Mouse (Mus musculus) CH12.LX (cell line): Measurements from ENCODE around the gene Fcgr1. TPM values are rescaled to one million over a fixed set of nuclear protein-coding genes. Genes with fewer than 3 reads are reported as not detected.
"Not testable (repeated sequence)": the region's sequence is repeated elsewhere in the genome, so short reads cannot be mapped to it uniquely, and the experiment has no call there.

ENCODE experiments used
- DNase-seq: peaks from one replicate; pipeline ENCODE4 v3.0.0-alpha.2; 2013; ENCODE audit errors: extremely low read depth
- H3K27ac ChIP-seq: 2 replicates; pipeline ENCODE4 v1.5.1; 2012; ENCODE audit warnings: low read depth, mild to moderate bottlenecking, control low read depth, moderate library complexity; ENCODE audit not compliant: insufficient read depth
- H3K27me3 ChIP-seq: replicated peaks from 2 replicates; pipeline ENCODE3; 2012; ENCODE audit warnings: inconsistent platforms
- H3K36me3 ChIP-seq, 2 experiments: replicated peaks in 1 of 2; 2 replicates each; pipeline versions ENCODE3 to v1.6.1; 2012; ENCODE audit warnings: inconsistent platforms in 1 of 2, low read length in 1 of 2, mild to moderate bottlenecking in 1 of 2, mixed read lengths in 1 of 2, moderate library complexity in 1 of 2; ENCODE audit not compliant: control insufficient read depth in 1 of 2, insufficient read depth in 1 of 2
- H3K4me1 ChIP-seq, 2 experiments: 2 replicates each; pipeline ENCODE4 v1.6.1; 2012; ENCODE audit warnings: inconsistent platforms in 1 of 2, moderate library complexity in 1 of 2; ENCODE audit not compliant: insufficient read depth in 2 of 2, control insufficient read depth in 1 of 2
- H3K4me2 ChIP-seq: 2 replicates; pipeline ENCODE4 v1.6.1; 2012; ENCODE audit warnings: low read depth, mild to moderate bottlenecking, control low read depth; ENCODE audit not compliant: poor library complexity, insufficient read depth, severe bottlenecking
- H3K4me3 ChIP-seq, 3 experiments: fragments of 150-350 bp in 1 of 3; sonication (generic) in 1 of 3; replicated peaks in 1 of 3; 2 replicates each; pipeline versions ENCODE3 to v1.5.1; 2011 to 2012; ENCODE audit warnings: low read depth in 2 of 3, low read length in 2 of 3, mild to moderate bottlenecking in 2 of 3, moderate library complexity in 2 of 3, control low read depth in 1 of 3, improper control_type of control experiment in 1 of 3, inconsistent platforms in 1 of 3, mixed read lengths in 1 of 3; ENCODE audit not compliant: poor library complexity in 1 of 3
- H3K79me2 ChIP-seq: replicated peaks from 2 replicates; pipeline ENCODE4 v1.6.1; 2012; ENCODE audit warnings: mild to moderate bottlenecking, moderate library complexity; ENCODE audit not compliant: control insufficient read depth, poor library complexity, insufficient read depth, severe bottlenecking; ENCODE audit errors: extremely low read depth
- H3K9ac ChIP-seq: 2 replicates; pipeline ENCODE4 v1.6.1; 2012; ENCODE audit warnings: low read depth, mild to moderate bottlenecking, control low read depth, moderate library complexity; ENCODE audit not compliant: insufficient read depth
- H3K9me3 ChIP-seq: replicated peaks from 2 replicates; pipeline ENCODE3; 2012; ENCODE audit warnings: low read length, inconsistent platforms, mixed read lengths
- CTCF ChIP-seq, 2 experiments: IDR thresholded peaks in 1 of 2; conservative IDR thresholded peaks in 1 of 2; 2 replicates each; pipeline ENCODE4 v1.5.1; 2011 to 2012; ENCODE audit warnings: low read depth in 2 of 2, low read length in 2 of 2, improper control_type of control experiment in 1 of 2, inconsistent platforms in 1 of 2, mild to moderate bottlenecking in 1 of 2, moderate library complexity in 1 of 2
- EP300 ChIP-seq: IDR thresholded peaks from 2 replicates; pipeline ENCODE4 v1.6.1; 2011; ENCODE audit warnings: low read length, improper control_type of control experiment
- IRF4 ChIP-seq: IDR thresholded peaks from 2 replicates; pipeline ENCODE4 v1.6.1; 2014; ENCODE audit warnings: low read depth, mild to moderate bottlenecking, inconsistent platforms, low read length, improper control_type of control experiment
- JUND ChIP-seq: conservative IDR thresholded peaks from 2 replicates; pipeline ENCODE4 v1.6.1; 2011; ENCODE audit warnings: low read depth, low read length, improper control_type of control experiment
- MAFK ChIP-seq: IDR thresholded peaks from 2 replicates; pipeline ENCODE4 v1.6.1; 2011; ENCODE audit warnings: low read length, improper control_type of control experiment; ENCODE audit not compliant: insufficient replicate concordance
- MYC ChIP-seq: IDR thresholded peaks from 2 replicates; pipeline ENCODE4 v1.6.1; 2011; ENCODE audit warnings: low read depth, mild to moderate bottlenecking, improper control_type of control experiment, low read length
- NELFE ChIP-seq: IDR thresholded peaks from 2 replicates; pipeline ENCODE4 v1.6.1; 2011; ENCODE audit warnings: low read depth, low read length, improper control_type of control experiment
- NRF1 ChIP-seq: IDR thresholded peaks from 2 replicates; pipeline ENCODE4 v1.6.1; 2014; ENCODE audit warnings: low read depth, mild to moderate bottlenecking, inconsistent platforms, low read length, improper control_type of control experiment, moderate library complexity
- PAX5 ChIP-seq: IDR thresholded peaks from 2 replicates; pipeline ENCODE4 v1.6.1; 2012; ENCODE audit warnings: low read length, inconsistent platforms, mixed read lengths
- RAD21 ChIP-seq: IDR thresholded peaks from 2 replicates; pipeline ENCODE4 v1.6.1; 2011; ENCODE audit warnings: low read depth, mild to moderate bottlenecking, low read length, improper control_type of control experiment, moderate library complexity
- RCOR1 ChIP-seq: conservative IDR thresholded peaks from 2 replicates; pipeline ENCODE4 v1.6.1; 2012; ENCODE audit warnings: low read depth, mild to moderate bottlenecking, inconsistent platforms, low read length, improper control_type of control experiment
- SIN3A ChIP-seq: IDR thresholded peaks from 2 replicates; pipeline ENCODE4 v1.6.1; 2012; ENCODE audit warnings: low read length, improper control_type of control experiment, inconsistent platforms
- SMC3 ChIP-seq: IDR thresholded peaks from 2 replicates; pipeline ENCODE4 v1.6.1; 2011; ENCODE audit warnings: low read depth, low read length, improper control_type of control experiment
- TCF12 ChIP-seq: IDR thresholded peaks from 2 replicates; pipeline ENCODE4 v1.6.1; 2014; ENCODE audit warnings: low read depth, mild to moderate bottlenecking, inconsistent platforms, low read length, improper control_type of control experiment
- USF2 ChIP-seq: conservative IDR thresholded peaks from 2 replicates; pipeline ENCODE4 v1.6.1; 2011; ENCODE audit warnings: low read depth, low read length, improper control_type of control experiment
- ZKSCAN1 ChIP-seq: IDR thresholded peaks from 2 replicates; pipeline ENCODE4 v1.6.1; 2012; ENCODE audit warnings: low read depth, inconsistent platforms, low read length, improper control_type of control experiment, borderline replicate concordance
- ZNF384 ChIP-seq: IDR thresholded peaks from 2 replicates; pipeline ENCODE4 v1.6.1; 2012; ENCODE audit warnings: low read depth, low read length, improper control_type of control experiment, inconsistent platforms
- dilution Hi-C: fragments of 300-500 bp; cut with MboI; formaldehyde crosslinking; loops from 2 replicates; pipeline ENCODE4 v1.14.3; 2020; ENCODE audit warnings: low sequenced_read_pairs; ENCODE audit not compliant: extremely low pct_unique_long_range_greater_than_20kb, extremely low pct_ligation_motif_present
- in situ Hi-C: fragments of 300-500 bp; cut with MboI; formaldehyde crosslinking; loops from 3 replicates; pipeline ENCODE4 v1.14.3; 2019; ENCODE audit warnings: low sequenced_read_pairs, low pct_ligation_motif_present, low pct_unique_long_range_greater_than_20kb, mixed read lengths
- polyA plus RNA-seq: library from polyadenylated mRNA; unstranded; fragments of >175 nt; gene quantifications from 2 replicates; pipeline ENCODE4 v1.2.1, GENCODE M21; 2012; ENCODE audit warnings: low read depth; ENCODE audit not compliant: insufficient read length
- total RNA-seq, 2 experiments: library from RNA; depleted of rRNA; stranded (reverse); fragments of 300-350 nt in 1 of 2; fragments of >200 nt in 1 of 2; gene quantifications; 2 replicates each; pipeline ENCODE4 v1.2.3; 2012 to 2014

The Fcgr1 gene
- total and polyA plus RNA-seq, 3 experiments = not detected

GRCm38 (mm10) chr3:96289201-96289600 is 4.6 kb downstream of the Fcgr1 start:
- no peak overlapping the region for H3K27ac ChIP-seq
- no peak for TF ChIP-seq RCOR1
- TF ChIP-seq SMC3 = no peak
- no peak for TF ChIP-seq ZKSCAN1
- TF ChIP-seq NRF1 = no peak
- TF ChIP-seq MYC = no peak
- no peak for TF ChIP-seq USF2
- dilution Hi-C loops = no loop called here
- in situ Hi-C loops = loop anchor here (10.0 to 25.0 kb wide), 2 partner anchors 46 to 248 kb away; partner anchors contain the start of gene Hfe2
- peaks cover 7% of the 10 kb centered on the region for H3K9me3 ChIP-seq
- H3K4me3 ChIP-seq = no peak overlapping the region
- no peak overlapping the region for H3K4me2 ChIP-seq
- peaks cover 7% of the 10 kb centered on the region for H3K27me3 ChIP-seq
- no peaks in the 10 kb centered on the region for H3K36me3 ChIP-seq
- DNase-seq = no peak
- no peaks in the 10 kb centered on the region for H3K79me2 ChIP-seq
- peaks cover 6 to 15% of the 10 kb centered on the region in 2 experiments for H3K4me1 ChIP-seq
- no peak overlapping the region for H3K9ac ChIP-seq

- H3K4me3 ChIP-seq, H3K4me1 ChIP-seq, H3K4me2 ChIP-seq, H3K27ac ChIP-seq, H3K79me2 ChIP-seq, H3K9ac ChIP-seq, DNase-seq, H3K36me3 ChIP-seq, dilution Hi-C loops, H3K9me3 ChIP-seq: not testable (repeated sequence)
- in situ Hi-C loops = loop anchor here (10.0 to 25.0 kb wide), 2 partner anchors 47 to 250 kb away; partner anchors contain the start of gene Hfe2
- peak; percentile 74; the same call in 1 of the 2 replicates for TF ChIP-seq NELFE
- TF ChIP-seq SMC3 = peak; percentile 31; the same call in 1 of the 2 replicates
- peak; percentile 94 to 98 for TF ChIP-seq CTCF (conservative IDR thresholded peaks at IDR 0.05 in 1 of 2, IDR thresholded peaks at IDR 0.05 in 1 of 2; ENCODE audit: low read depth in 2 of 2, low read length in 2 of 2)
- H3K27me3 ChIP-seq = peaks cover 15% of the 10 kb centered on the region
These were observed 6.4 kb downstream of the Fcgr1 start for GRCm38 (mm10) chr3:96287334-96287733.

- Histone ChIP-seq H3K9ac (no peak overlapping the region), H3K4me2 (peak overlapping the region; percentile 30; the same call in 1 of the 2 replicates), H3K27ac (no peak overlapping the region), H3K9me3 (peaks cover 7% of the 10 kb centered on the region), H3K4me3 (no peak overlapping the region), H3K79me2 (no peaks in the 10 kb centered on the region), H3K27me3 (peaks cover 25% of the 10 kb centered on the region), H3K4me1 (peaks cover 0 to 6% of the 10 kb centered on the region in 2 experiments; a peak in 2 of 4 replicates), H3K36me3 (no peaks in the 10 kb centered on the region)
- dilution Hi-C loops (no loop called here), in situ Hi-C loops (loop anchor here (5.0 to 25.0 kb wide), 3 partner anchors 50 to 253 kb away; partner anchors contain the start of gene Hfe2)
- TF ChIP-seq ZNF384 (0 out of 2 replicates have a peak, but pooled peaks have one; percentile 12), JUND (no peak), CTCF (conservative IDR thresholded peaks at IDR 0.05 in 1 of 2, IDR thresholded peaks at IDR 0.05 in 1 of 2; ENCODE audit: low read depth in 2 of 2, low read length in 2 of 2) (peak in 1 of 2 experiments; percentile 72; a peak in 2 of 4 replicates), MAFK (no peak), SMC3 (peak; percentile 42), EP300 (peak; percentile 67), SIN3A (0 out of 2 replicates have a peak, but pooled peaks have one; percentile 46), IRF4 (peak; percentile 78), PAX5 (no peak), TCF12 (no peak), RAD21 (peak; percentile 77)
- DNase-seq = peak; percentile 45
These were observed 9.3 kb downstream of the Fcgr1 start for GRCm38 (mm10) chr3:96284457-96284856.
